Mouse (Mus musculus): ENCODE results near the gene Rapgef4.

DNA sequence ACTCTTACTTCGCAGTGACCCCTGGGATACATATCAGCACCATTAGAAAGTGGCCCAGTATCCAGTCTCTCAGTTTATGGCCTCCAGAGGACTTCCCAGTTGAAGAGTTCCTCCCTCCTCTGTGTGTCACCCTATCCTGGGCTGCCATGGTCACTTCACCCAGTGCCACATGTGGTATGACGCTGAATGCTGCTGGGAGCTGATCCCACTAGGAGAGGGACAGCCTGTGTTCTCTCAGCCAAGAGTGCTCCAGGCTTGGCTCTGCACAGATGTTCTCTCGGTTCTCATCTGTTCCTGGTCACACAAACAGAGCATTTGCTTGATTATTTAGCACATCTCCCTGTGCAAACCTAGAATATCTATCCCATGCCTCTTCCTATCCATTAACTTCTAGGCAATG is 151.2 kb downstream of the Rapgef4 start:
- TF ChIP-seq POLR2A (IDR thresholded peaks at IDR 0.05; ENCODE audit: control insufficient read depth, low read depth, low read length) (no peak), CTCF (IDR thresholded peaks at IDR 0.05; ENCODE audit: control insufficient read depth, insufficient read depth, insufficient replicate concordance, low read depth, low read length) (no peak)
